Mouse (Mus musculus): ENCODE measurements around the gene Prkg1. TPM values are rescaled to one million over a fixed set of nuclear protein-coding genes. Genes with fewer than 3 reads are reported as not detected.

Prkg1 gene
- polyA plus RNA-seq, 1 experiment from 2014 or later: 0.83 TPM

DNA sequence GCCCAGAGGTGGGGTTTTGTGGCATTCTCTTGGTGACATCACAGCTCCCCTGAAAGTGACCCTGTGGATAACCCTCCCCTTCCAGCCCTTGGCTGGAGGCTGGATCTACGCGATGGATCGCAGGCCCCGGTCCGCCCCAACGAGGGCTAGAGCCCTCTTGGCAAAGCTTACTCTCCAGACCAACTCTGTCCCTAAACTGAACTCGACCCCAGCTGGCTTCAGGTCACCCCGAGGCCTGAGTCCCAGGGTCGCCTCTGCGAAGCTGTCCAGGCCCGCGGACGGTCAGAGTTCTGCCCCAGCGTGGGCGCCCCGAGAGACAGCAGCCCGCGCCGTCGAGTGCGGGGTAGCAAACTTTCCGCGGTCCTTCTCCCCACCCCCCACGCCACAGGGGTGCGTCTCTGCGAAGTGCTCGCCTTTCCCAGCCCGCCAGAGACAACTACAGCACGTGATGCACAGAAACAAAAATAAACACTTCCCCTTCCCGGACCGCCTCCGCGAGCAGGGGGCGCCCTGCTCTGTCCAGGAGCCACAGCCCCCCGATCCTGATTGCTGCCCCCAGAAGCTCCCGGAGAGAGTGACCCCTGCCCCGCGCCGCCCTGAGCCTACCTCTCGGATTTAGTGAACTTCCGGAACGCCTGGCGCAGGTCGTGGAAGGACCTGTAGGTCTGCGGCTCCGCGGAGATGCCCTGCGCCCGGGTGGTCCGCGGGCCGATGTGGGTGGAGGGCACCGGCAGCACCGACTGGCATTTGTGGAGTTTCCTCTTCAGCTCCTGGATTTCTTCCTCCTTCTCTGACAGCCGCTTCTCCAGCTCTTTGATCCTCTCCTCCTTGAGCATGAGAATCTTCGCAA, 657 bp downstream of the Prkg1 start:
- no peak for DNase-seq
- H3K9me3 ChIP-seq (replicated peaks): no peaks in the 10 kb centered on the region
- H3K36me3 ChIP-seq: no peaks in the 10 kb centered on the region
- H3K4me3 ChIP-seq (replicated peaks): peak overlapping the region; percentile 63
- WGBS (ENCODE audit: insufficient replicate concordance): 1% methylated on average over 55 of the region's 56 CpGs
- peaks cover 43% of the 10 kb centered on the region for H3K4me1 ChIP-seq (replicated peaks)
- peak overlapping the region; percentile 59 for H3K9ac ChIP-seq
- peak overlapping the region; percentile 87 for H3K4me2 ChIP-seq
- peaks cover 47% of the 10 kb centered on the region for H3K27me3 ChIP-seq
- H3K27ac ChIP-seq: peak overlapping the region; percentile 24; the same call in 1 of the 2 replicates
- peak; percentile 52 for ATAC-seq (ENCODE audit: low read depth)

DNA sequence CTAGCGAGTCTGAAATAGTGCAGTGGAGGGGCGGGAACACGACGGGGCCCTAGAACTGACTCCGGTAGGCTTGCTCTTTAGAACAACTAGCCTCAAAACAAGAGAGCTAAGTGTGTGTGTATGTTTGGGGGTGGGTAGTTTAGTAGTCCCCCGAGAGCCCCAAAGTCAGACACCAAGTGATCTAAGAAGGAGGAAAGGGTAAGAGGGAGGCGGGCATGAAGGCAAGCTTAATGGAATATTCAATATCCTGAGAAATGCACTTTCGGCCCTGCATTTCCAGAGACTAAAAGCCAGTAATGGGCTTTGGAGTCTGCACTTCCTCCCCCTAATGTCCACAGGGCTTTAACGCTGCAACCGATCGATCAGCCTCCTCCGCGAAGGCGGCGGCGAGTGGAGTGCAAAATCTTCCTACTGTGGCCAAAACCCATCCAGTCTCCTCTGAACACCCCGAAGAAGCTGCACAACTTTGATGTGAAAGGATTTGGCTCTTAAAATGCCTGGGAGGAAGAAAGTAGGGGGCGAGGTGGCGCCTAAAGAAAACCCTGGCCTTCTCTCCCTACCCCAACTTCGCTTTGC, 1.5 kb downstream of the Prkg1 start:
- H3K27ac ChIP-seq: no peak overlapping the region
- H3K4me2 ChIP-seq: peak overlapping the region; percentile 87
- DNase-seq (no peak), ATAC-seq (ENCODE audit: low read depth) (no peak)
- no peaks in the 10 kb centered on the region for H3K9me3 ChIP-seq (replicated peaks)
- WGBS (ENCODE audit: insufficient replicate concordance): 6% methylated on average over 20 of the region's 20 CpGs
- peak overlapping the region; percentile 63 for H3K4me3 ChIP-seq (replicated peaks)
- peaks cover 43% of the 10 kb centered on the region for H3K4me1 ChIP-seq (replicated peaks)
- H3K9ac ChIP-seq: peak overlapping the region; percentile 59
- H3K27me3 ChIP-seq: peaks cover 47% of the 10 kb centered on the region
- H3K36me3 ChIP-seq: no peaks in the 10 kb centered on the region

DNA sequence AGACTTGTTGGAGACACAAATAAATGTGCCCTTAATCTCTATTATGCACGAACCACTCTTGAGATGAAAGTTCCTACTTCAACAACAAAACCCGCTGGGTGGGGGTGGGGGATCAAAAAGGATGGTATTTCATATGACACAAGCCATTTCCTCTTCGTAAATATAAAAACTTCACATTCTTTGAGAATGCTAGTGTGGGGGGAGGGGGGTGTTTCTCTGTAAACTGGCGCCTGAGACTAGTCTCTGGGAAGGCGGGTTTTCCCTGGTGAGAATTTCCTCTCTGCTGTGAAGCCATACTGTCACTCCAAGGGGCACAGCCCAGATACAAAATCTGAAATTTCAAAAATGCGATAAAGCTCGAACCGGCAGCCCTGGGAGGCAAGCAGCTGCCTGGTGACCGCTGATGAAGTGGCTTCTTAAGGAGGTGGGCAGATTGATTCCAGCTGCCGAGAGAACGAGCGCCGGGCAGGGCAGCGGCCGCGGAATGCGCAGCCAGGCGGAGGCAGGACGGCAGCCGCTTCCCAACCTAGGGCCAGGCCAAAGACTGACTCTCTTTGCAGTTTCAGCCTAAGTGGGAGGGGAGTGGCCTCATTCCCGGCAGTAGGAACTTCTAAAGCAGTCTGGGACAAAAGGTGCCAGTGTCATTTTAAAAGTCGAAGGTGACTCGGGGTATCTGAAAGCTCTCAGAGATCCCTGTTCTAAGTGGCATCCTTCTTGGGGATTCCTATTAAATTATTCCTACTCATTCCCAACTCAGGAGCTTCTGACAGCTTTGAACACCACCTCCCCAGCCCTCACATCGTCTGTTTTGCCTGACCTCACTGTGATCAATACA, 2.2 kb downstream of the Prkg1 start:
- no peaks in the 10 kb centered on the region for H3K36me3 ChIP-seq
- under 1% methylated on average over 24 of the region's 24 CpGs for WGBS (ENCODE audit: insufficient replicate concordance)
- H3K4me3 ChIP-seq (replicated peaks): peak overlapping the region; percentile 63
- H3K4me2 ChIP-seq: peak overlapping the region; percentile 87
- DNase-seq: no peak
- ATAC-seq (ENCODE audit: low read depth): 0 out of 2 replicates have a peak, but pooled peaks have one; percentile 29
- peak overlapping the region; percentile 59 for H3K9ac ChIP-seq
- no peak overlapping the region for H3K27ac ChIP-seq
- peaks cover 43% of the 10 kb centered on the region for H3K4me1 ChIP-seq (replicated peaks)
- peaks cover 44% of the 10 kb centered on the region for H3K27me3 ChIP-seq
- no peaks in the 10 kb centered on the region for H3K9me3 ChIP-seq (replicated peaks)

DNA sequence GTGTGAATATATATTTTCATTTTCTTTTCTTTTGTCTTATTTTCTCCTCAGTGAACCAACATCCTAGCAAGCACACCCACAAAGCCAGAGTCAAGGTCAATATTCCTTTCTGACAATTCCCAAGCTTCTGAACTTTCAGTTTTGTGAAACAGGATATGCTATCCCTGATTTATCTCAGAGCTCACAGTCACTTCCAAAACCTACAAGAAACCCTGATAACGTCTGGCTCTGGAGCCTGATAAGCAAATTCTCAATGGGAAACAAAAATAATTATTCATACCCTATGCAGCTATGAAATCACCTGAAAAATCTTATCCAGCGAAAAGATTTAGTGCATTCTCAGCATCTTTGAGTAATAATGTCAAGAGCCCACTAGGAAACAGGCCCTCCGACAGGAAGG, 5.0 kb downstream of the Prkg1 start:
- H3K4me1 ChIP-seq (replicated peaks): peaks cover 47% of the 10 kb centered on the region
- no peaks in the 10 kb centered on the region for H3K9me3 ChIP-seq (replicated peaks)
- peaks cover 31% of the 10 kb centered on the region for H3K27me3 ChIP-seq
- no peak for ATAC-seq (ENCODE audit: low read depth)
- H3K36me3 ChIP-seq: no peaks in the 10 kb centered on the region
- H3K4me2 ChIP-seq: no peak overlapping the region
- no peak overlapping the region for H3K27ac ChIP-seq
- WGBS (ENCODE audit: insufficient replicate concordance): 38% methylated on average over 3 of the region's 3 CpGs
- no peak overlapping the region for H3K4me3 ChIP-seq (replicated peaks)
- no peak overlapping the region for H3K9ac ChIP-seq
- no peak for DNase-seq

DNA sequence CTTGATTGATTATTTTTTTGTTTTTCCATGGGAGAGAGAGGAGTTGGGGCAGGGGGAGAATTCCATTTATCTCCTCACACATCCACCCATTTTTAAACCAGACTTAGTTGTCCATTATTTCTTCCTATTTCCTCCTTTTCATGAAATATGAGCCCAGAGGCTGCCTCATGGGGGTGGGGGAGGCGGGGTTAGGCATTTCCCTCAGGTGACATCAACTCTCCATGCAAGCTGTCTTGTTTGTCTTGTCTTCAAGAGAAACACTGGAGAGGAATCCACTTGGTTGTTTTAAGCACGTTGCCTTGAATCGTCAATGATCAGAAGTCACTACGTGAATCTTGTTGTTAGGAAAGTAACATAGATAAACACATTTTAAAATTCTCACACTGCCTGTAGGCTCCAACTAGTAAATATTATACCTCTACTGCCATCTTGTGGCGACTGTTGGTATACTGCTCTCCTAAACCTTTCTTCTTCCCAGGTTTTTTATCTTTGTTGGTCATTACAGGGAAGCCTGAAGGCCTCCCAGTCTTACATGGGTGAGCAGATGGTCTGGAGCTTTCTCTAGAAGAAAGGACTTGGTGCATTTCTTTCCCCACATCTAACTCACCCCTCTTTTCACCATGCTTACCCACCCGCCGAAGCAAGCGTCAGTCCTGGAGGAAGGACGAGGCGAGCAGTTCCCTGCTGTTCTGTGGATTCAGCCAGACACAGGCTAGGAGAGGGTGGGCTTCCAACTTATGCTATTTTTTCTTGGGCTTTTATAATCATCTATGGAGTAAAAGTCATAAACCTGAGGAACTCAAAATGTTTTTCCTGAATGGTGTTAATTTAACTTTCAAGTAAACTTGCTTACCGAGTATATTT, 8.7 kb downstream of the Prkg1 start:
- Histone ChIP-seq H3K27me3 (peaks cover 2% of the 10 kb centered on the region; the same call in 1 of the 2 replicates), H3K9me3 (replicated peaks) (no peaks in the 10 kb centered on the region), H3K27ac (no peak overlapping the region), H3K36me3 (no peaks in the 10 kb centered on the region), H3K4me3 (replicated peaks) (no peak overlapping the region), H3K4me2 (no peak overlapping the region; the same call in 1 of the 2 replicates), H3K9ac (no peak overlapping the region), H3K4me1 (replicated peaks) (peaks cover 19% of the 10 kb centered on the region)
- WGBS (ENCODE audit: insufficient replicate concordance): 43% methylated on average over 11 of the region's 11 CpGs
- DNase-seq: no peak
- ATAC-seq (ENCODE audit: low read depth): 0 out of 2 replicates have a peak, but pooled peaks have one; percentile 41

DNA sequence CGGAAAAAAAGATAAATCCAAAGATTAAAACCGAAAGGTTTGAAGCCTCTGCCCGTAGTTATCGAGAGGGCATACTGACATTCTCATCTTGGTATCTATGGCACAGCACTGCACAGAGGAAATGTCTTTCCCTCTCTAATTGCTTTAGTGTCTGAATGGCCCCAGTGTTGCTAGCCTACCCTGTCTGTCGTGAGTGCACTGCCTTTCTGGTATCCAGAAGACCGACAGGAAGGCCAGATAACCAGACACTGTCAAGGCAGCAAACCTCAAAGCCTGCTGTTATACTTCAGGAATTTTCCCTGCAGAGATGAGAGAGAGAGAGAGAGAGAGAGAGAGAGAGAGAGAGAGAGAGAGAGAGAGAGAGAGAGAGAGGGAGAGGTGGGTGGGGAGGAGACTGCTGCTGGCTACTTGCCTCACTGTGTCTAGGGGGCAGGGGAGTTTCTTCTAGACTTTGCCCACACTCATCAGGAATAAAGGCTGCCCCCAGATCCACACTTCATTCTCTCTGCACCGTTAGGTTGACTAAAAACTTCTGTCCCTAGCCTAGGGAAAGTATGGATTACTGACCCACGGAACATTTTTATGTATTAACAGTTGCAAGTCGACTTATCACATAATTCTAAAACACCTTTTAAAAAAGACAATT, 10.1 kb downstream of the Prkg1 start:
- 19% methylated on average over 9 of the region's 9 CpGs for WGBS (ENCODE audit: insufficient replicate concordance)
- H3K4me1 ChIP-seq (replicated peaks): peaks cover 7% of the 10 kb centered on the region
- no peak overlapping the region for H3K4me3 ChIP-seq (replicated peaks)
- ATAC-seq (ENCODE audit: low read depth) (no peak), DNase-seq (no peak)
- H3K9ac ChIP-seq: no peak overlapping the region
- no peak overlapping the region for H3K27ac ChIP-seq
- H3K4me2 ChIP-seq: no peak overlapping the region
- no peaks in the 10 kb centered on the region for H3K9me3 ChIP-seq (replicated peaks)
- H3K27me3 ChIP-seq: no peaks in the 10 kb centered on the region
- H3K36me3 ChIP-seq: no peaks in the 10 kb centered on the region

DNA sequence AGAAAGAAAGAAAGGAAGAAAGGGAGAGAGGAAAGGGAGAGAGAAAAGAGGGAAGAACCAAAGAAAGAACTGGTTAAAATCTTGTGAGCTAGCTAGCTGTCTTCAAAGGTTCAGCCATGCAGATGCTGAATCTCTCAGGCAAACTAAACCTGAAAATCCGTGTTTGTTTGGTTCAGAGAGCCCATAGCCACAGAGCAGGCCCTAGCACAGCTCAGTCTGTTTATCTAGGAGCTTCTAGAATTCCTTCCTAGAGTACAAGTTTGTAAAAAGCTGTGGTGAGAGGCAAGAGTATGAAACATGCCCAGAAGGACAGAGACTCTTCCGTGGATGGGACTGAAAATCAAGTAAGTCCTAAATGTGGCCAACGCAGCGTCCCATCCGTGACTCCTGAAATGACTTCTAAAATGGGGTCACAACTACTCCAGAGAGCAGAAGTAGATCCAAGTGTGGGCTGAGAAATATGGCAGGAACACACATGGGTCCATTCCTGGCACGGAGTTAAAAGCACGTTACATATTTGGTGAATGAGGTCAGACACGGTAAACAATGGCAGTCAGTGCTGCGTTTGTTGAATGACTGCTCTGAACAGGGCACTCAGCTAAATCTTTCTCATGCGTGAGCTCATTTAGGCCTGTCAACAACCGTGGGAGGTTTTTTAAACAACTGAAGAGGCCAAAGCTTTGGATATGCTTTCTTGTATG, 13.7 kb downstream of the Prkg1 start:
- 64% methylated on average over 11 of the region's 11 CpGs for WGBS (ENCODE audit: insufficient replicate concordance)
- H3K4me2 ChIP-seq: no peak overlapping the region
- H3K9ac ChIP-seq: no peak overlapping the region
- H3K4me1 ChIP-seq (replicated peaks): peaks cover 5% of the 10 kb centered on the region
- H3K9me3 ChIP-seq (replicated peaks): no peaks in the 10 kb centered on the region
- H3K36me3 ChIP-seq: no peaks in the 10 kb centered on the region
- no peaks in the 10 kb centered on the region for H3K27me3 ChIP-seq
- H3K27ac ChIP-seq: no peak overlapping the region
- ATAC-seq (ENCODE audit: low read depth) (no peak), DNase-seq (no peak)
- no peak overlapping the region for H3K4me3 ChIP-seq (replicated peaks)

DNA sequence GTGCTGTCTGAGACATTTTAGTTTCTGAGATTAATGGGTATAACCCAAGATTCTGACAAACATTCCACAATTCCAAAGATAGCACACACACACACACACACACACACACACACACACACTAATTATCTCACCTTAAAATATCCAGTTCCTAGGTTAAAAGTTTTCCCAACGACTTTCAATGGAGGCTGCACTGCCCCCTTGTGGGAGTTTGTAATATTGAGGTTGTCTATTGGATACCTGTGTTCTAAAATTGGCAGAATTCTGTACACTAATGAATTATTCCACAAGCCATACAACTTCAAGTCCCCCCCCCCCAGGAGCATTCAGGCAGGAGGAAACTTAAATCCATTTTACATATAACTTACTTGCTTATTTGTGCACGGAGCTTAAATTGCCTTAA, 18.2 kb downstream of the Prkg1 start:
- ATAC-seq (ENCODE audit: low read depth) (no peak), DNase-seq (no peak)
- Histone ChIP-seq H3K27me3 (no peaks in the 10 kb centered on the region), H3K9me3 (replicated peaks) (no peaks in the 10 kb centered on the region), H3K27ac (no peak overlapping the region), H3K4me2 (no peak overlapping the region), H3K4me3 (replicated peaks) (no peak overlapping the region), H3K4me1 (replicated peaks) (no peaks in the 10 kb centered on the region), H3K9ac (no peak overlapping the region), H3K36me3 (no peaks in the 10 kb centered on the region)
- 20% methylated on average over 2 of the region's 2 CpGs for WGBS (ENCODE audit: insufficient replicate concordance)

DNA sequence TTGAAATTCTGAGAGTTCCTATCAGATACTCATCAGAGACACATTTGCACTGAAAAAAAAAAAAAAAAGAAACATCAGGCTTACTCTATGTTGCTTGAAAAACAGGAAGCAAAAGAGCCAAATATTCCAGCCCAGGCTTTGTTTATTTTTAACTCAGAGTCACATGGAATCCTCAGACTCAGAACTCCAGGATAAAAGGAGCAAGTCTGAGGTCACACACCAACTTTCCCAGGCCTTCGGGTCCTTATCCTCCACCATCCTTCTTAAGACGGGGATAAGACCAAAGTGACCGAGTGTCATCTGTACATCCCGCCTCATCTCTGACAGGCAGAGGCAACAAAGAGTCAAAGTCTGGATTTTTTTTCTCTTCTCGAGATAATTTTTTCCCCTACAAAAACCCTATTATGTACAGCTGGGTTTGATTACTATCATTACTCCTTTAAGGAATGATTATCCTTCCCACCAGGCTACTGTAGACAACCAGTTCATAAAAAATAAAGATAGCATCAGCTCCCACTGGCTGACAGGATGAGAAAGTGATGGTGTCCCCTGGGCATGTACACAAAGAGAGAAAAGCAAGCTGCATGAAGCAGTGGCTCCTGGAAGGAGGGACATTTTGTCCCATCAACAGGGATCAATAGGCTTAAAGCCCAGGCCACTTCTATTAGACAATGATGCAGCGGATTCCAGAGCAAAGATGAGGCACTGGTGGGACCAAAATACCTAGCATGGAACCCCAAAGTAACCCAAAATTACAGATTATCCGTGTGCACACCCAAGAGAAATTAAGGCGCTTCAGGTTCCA, 21.4 kb downstream of the Prkg1 start:
- Histone ChIP-seq H3K4me2 (no peak overlapping the region), H3K36me3 (no peaks in the 10 kb centered on the region), H3K4me3 (replicated peaks) (no peak overlapping the region), H3K27me3 (no peaks in the 10 kb centered on the region), H3K27ac (no peak overlapping the region), H3K4me1 (replicated peaks) (no peaks in the 10 kb centered on the region), H3K9ac (no peak overlapping the region), H3K9me3 (replicated peaks) (no peaks in the 10 kb centered on the region)
- WGBS (ENCODE audit: insufficient replicate concordance): 55% methylated on average over 8 of the region's 8 CpGs
- ATAC-seq (ENCODE audit: low read depth): no peak
- DNase-seq: no peak

All from liver, embryonic 13.5 days (tissue).